Mouse (Mus musculus): ENCODE measurements around the gene Maea. TPM values are rescaled to one million over a fixed set of nuclear protein-coding genes. Genes with fewer than 3 reads are reported as not detected.

Gene Maea
- polyA plus RNA-seq, 1 experiment from 2014 or later = 129 TPM

GRCm38 (mm10) chr5:33349706-33350105, 14.4 kb downstream of the Maea start:
- Histone ChIP-seq H3K4me3 (ENCODE audit: low read depth, low read length) (no peak overlapping the region), H3K9me3 (ENCODE audit: control insufficient read depth, low read length) (no peaks in the 10 kb centered on the region), H3K4me2 (ENCODE audit: low read length) (no peak overlapping the region), H3K36me3 (ENCODE audit: control insufficient read depth, insufficient read depth, low read length) (0 out of 2 replicates have a peak, but pooled peaks cover 2% of the 10 kb centered on the region), H3K27ac (ENCODE audit: low read depth) (no peak overlapping the region), H3K9ac (ENCODE audit: low read length) (no peak overlapping the region), H3K27me3 (replicated peaks; ENCODE audit: control insufficient read depth, insufficient read depth, low read length) (no peaks in the 10 kb centered on the region), H3K4me1 (replicated peaks; ENCODE audit: control insufficient read depth, insufficient read depth, low read length) (no peaks in the 10 kb centered on the region; the same call in 1 of the 2 replicates)
- 71% methylated on average over 4 of the region's 4 CpGs for WGBS
- ATAC-seq (replicated peaks; ENCODE audit: low FRiP score, low TSS enrichment, low read depth) (no peak), DNase-seq (ENCODE audit: low spot score) (no peak)

- Histone ChIP-seq H3K36me3 (ENCODE audit: control insufficient read depth, insufficient read depth, low read length) (no peaks in the 10 kb centered on the region), H3K9ac (ENCODE audit: low read length) (no peak overlapping the region), H3K9me3 (ENCODE audit: control insufficient read depth, low read length) (no peaks in the 10 kb centered on the region), H3K27ac (ENCODE audit: low read depth) (no peak overlapping the region), H3K27me3 (replicated peaks; ENCODE audit: control insufficient read depth, insufficient read depth, low read length) (no peaks in the 10 kb centered on the region), H3K4me1 (replicated peaks; ENCODE audit: control insufficient read depth, insufficient read depth, low read length) (no peaks in the 10 kb centered on the region; the same call in 1 of the 2 replicates), H3K4me2 (ENCODE audit: low read length) (no peak overlapping the region), H3K4me3 (ENCODE audit: low read depth, low read length) (no peak overlapping the region)
- DNase-seq (ENCODE audit: low spot score) (no peak), ATAC-seq (replicated peaks; ENCODE audit: low FRiP score, low TSS enrichment, low read depth) (no peak)
- WGBS = 90% methylated on average over 3 of the region's 3 CpGs
Measured at GRCm38 (mm10) chr5:33351556-33352272, 16.4 kb downstream of the Maea start.

GRCm38 (mm10) chr5:33352273-33352645, 16.9 kb downstream of the Maea start:
- Histone ChIP-seq H3K4me3 (ENCODE audit: low read depth, low read length) (no peak overlapping the region), H3K27ac (ENCODE audit: low read depth) (no peak overlapping the region), H3K9me3 (ENCODE audit: control insufficient read depth, low read length) (no peaks in the 10 kb centered on the region), H3K4me2 (ENCODE audit: low read length) (no peak overlapping the region), H3K27me3 (replicated peaks; ENCODE audit: control insufficient read depth, insufficient read depth, low read length) (no peaks in the 10 kb centered on the region), H3K4me1 (replicated peaks; ENCODE audit: control insufficient read depth, insufficient read depth, low read length) (no peaks in the 10 kb centered on the region; the same call in 1 of the 2 replicates), H3K9ac (ENCODE audit: low read length) (no peak overlapping the region), H3K36me3 (ENCODE audit: control insufficient read depth, insufficient read depth, low read length) (no peaks in the 10 kb centered on the region)
- no peak for ATAC-seq (replicated peaks; ENCODE audit: low FRiP score, low TSS enrichment, low read depth)
- 76% methylated on average over 8 of the region's 8 CpGs for WGBS
- no peak for DNase-seq (ENCODE audit: low spot score)

GRCm38 (mm10) chr5:33353011-33353410, 17.7 kb downstream of the Maea start:
- H3K4me3 ChIP-seq (ENCODE audit: low read depth, low read length) = no peak overlapping the region
- no peak overlapping the region for H3K9ac ChIP-seq (ENCODE audit: low read length)
- no peaks in the 10 kb centered on the region for H3K36me3 ChIP-seq (ENCODE audit: control insufficient read depth, insufficient read depth, low read length)
- 62% methylated on average over 3 of the region's 3 CpGs for WGBS
- H3K4me1 ChIP-seq (replicated peaks; ENCODE audit: control insufficient read depth, insufficient read depth, low read length) = no peaks in the 10 kb centered on the region; the same call in 1 of the 2 replicates
- H3K9me3 ChIP-seq (ENCODE audit: control insufficient read depth, low read length) = no peaks in the 10 kb centered on the region
- no peak overlapping the region for H3K4me2 ChIP-seq (ENCODE audit: low read length)
- no peak for DNase-seq (ENCODE audit: low spot score)
- no peaks in the 10 kb centered on the region for H3K27me3 ChIP-seq (replicated peaks; ENCODE audit: control insufficient read depth, insufficient read depth, low read length)
- ATAC-seq (replicated peaks; ENCODE audit: low FRiP score, low TSS enrichment, low read depth) = no peak
- H3K27ac ChIP-seq (ENCODE audit: low read depth) = no peak overlapping the region

GRCm38 (mm10) chr5:33357494-33357893, 22.2 kb downstream of the Maea start:
- ATAC-seq (replicated peaks; ENCODE audit: low FRiP score, low TSS enrichment, low read depth) = no peak
- H3K9me3 ChIP-seq (ENCODE audit: control insufficient read depth, low read length) = no peaks in the 10 kb centered on the region
- peaks cover 43% of the 10 kb centered on the region for H3K36me3 ChIP-seq (ENCODE audit: control insufficient read depth, insufficient read depth, low read length)
- no peaks in the 10 kb centered on the region for H3K4me1 ChIP-seq (replicated peaks; ENCODE audit: control insufficient read depth, insufficient read depth, low read length)
- no peak overlapping the region for H3K4me3 ChIP-seq (ENCODE audit: low read depth, low read length)
- H3K27me3 ChIP-seq (replicated peaks; ENCODE audit: control insufficient read depth, insufficient read depth, low read length) = no peaks in the 10 kb centered on the region
- DNase-seq (ENCODE audit: low spot score) = no peak
- no peak overlapping the region for H3K9ac ChIP-seq (ENCODE audit: low read length)
- 83% methylated on average over 1 of the region's 1 CpGs for WGBS
- no peak overlapping the region for H3K27ac ChIP-seq (ENCODE audit: low read depth)
- H3K4me2 ChIP-seq (ENCODE audit: low read length) = no peak overlapping the region

- Histone ChIP-seq H3K36me3 (ENCODE audit: control insufficient read depth, insufficient read depth, low read length) (peaks cover 53% of the 10 kb centered on the region), H3K4me1 (replicated peaks; ENCODE audit: control insufficient read depth, insufficient read depth, low read length) (no peaks in the 10 kb centered on the region), H3K27me3 (replicated peaks; ENCODE audit: control insufficient read depth, insufficient read depth, low read length) (no peaks in the 10 kb centered on the region), H3K9ac (ENCODE audit: low read length) (no peak overlapping the region), H3K4me2 (ENCODE audit: low read length) (no peak overlapping the region), H3K27ac (ENCODE audit: low read depth) (no peak overlapping the region), H3K4me3 (ENCODE audit: low read depth, low read length) (no peak overlapping the region), H3K9me3 (ENCODE audit: control insufficient read depth, low read length) (no peaks in the 10 kb centered on the region)
- no peak for ATAC-seq (replicated peaks; ENCODE audit: low FRiP score, low TSS enrichment, low read depth)
- 92% methylated on average over 4 of the region's 4 CpGs for WGBS
- no peak for DNase-seq (ENCODE audit: low spot score)
Measured at GRCm38 (mm10) chr5:33358467-33358866, 23.2 kb downstream of the Maea start.

GRCm38 (mm10) chr5:33363263-33363662, 28.0 kb downstream of the Maea start:
- no peak overlapping the region for H3K9ac ChIP-seq (ENCODE audit: low read length)
- no peak overlapping the region for H3K27ac ChIP-seq (ENCODE audit: low read depth)
- 97% methylated on average over 5 of the region's 5 CpGs for WGBS
- no peak overlapping the region for H3K4me2 ChIP-seq (ENCODE audit: low read length)
- no peaks in the 10 kb centered on the region for H3K9me3 ChIP-seq (ENCODE audit: control insufficient read depth, low read length)
- no peaks in the 10 kb centered on the region for H3K4me1 ChIP-seq (replicated peaks; ENCODE audit: control insufficient read depth, insufficient read depth, low read length)
- no peak for DNase-seq (ENCODE audit: low spot score)
- no peak for ATAC-seq (replicated peaks; ENCODE audit: low FRiP score, low TSS enrichment, low read depth)
- peaks cover 98% of the 10 kb centered on the region for H3K36me3 ChIP-seq (ENCODE audit: control insufficient read depth, insufficient read depth, low read length)
- H3K27me3 ChIP-seq (replicated peaks; ENCODE audit: control insufficient read depth, insufficient read depth, low read length) = no peaks in the 10 kb centered on the region
- H3K4me3 ChIP-seq (ENCODE audit: low read depth, low read length) = no peak overlapping the region

GRCm38 (mm10) chr5:33368651-33369050, 33.3 kb downstream of the Maea start:
- ATAC-seq (replicated peaks; ENCODE audit: low FRiP score, low TSS enrichment, low read depth) = no peak
- Histone ChIP-seq H3K4me3 (ENCODE audit: low read depth, low read length) (no peak overlapping the region), H3K9ac (ENCODE audit: low read length) (no peak overlapping the region), H3K4me1 (replicated peaks; ENCODE audit: control insufficient read depth, insufficient read depth, low read length) (no peaks in the 10 kb centered on the region), H3K27me3 (replicated peaks; ENCODE audit: control insufficient read depth, insufficient read depth, low read length) (no peaks in the 10 kb centered on the region), H3K36me3 (ENCODE audit: control insufficient read depth, insufficient read depth, low read length) (peaks cover 98% of the 10 kb centered on the region), H3K4me2 (ENCODE audit: low read length) (no peak overlapping the region), H3K27ac (ENCODE audit: low read depth) (no peak overlapping the region), H3K9me3 (ENCODE audit: control insufficient read depth, low read length) (no peaks in the 10 kb centered on the region)
- 96% methylated on average over 4 of the region's 4 CpGs for WGBS
- DNase-seq (ENCODE audit: low spot score) = no peak

GRCm38 (mm10) chr5:33371137-33371536, 35.8 kb downstream of the Maea start:
- H3K27ac ChIP-seq (ENCODE audit: low read depth) = no peak overlapping the region
- H3K27me3 ChIP-seq (replicated peaks; ENCODE audit: control insufficient read depth, insufficient read depth, low read length) = no peaks in the 10 kb centered on the region
- no peak for DNase-seq (ENCODE audit: low spot score)
- ATAC-seq (replicated peaks; ENCODE audit: low FRiP score, low TSS enrichment, low read depth) = no peak
- H3K4me3 ChIP-seq (ENCODE audit: low read depth, low read length) = no peak overlapping the region
- H3K9ac ChIP-seq (ENCODE audit: low read length) = no peak overlapping the region
- no peak overlapping the region for H3K4me2 ChIP-seq (ENCODE audit: low read length)
- no peaks in the 10 kb centered on the region for H3K4me1 ChIP-seq (replicated peaks; ENCODE audit: control insufficient read depth, insufficient read depth, low read length)
- peaks cover 80% of the 10 kb centered on the region for H3K36me3 ChIP-seq (ENCODE audit: control insufficient read depth, insufficient read depth, low read length)
- H3K9me3 ChIP-seq (ENCODE audit: control insufficient read depth, low read length) = no peaks in the 10 kb centered on the region
